Mouse (Mus musculus) hindbrain, embryonic 11.5 days (tissue): Measurements from ENCODE around the gene Itih2. TPM values are rescaled to one million over a fixed set of nuclear protein-coding genes. Genes with fewer than 3 reads are reported as not detected.

Experiments
- polyA plus RNA-seq: library from polyadenylated mRNA; unstranded; fragments of >200 nt; fragmentation: Nextera tagmentation; extraction: Ambion mirVana; gene quantifications from 2 replicates; pipeline ENCODE4 v1.2.1, GENCODE M21; 2014

Itih2 gene
- polyA plus RNA-seq, 1 experiment from 2014 or later = 0.31 TPM

Other genes with a start within 250 kb of the Itih2 start
- gene 9230102O04Rik, start 241.9 kb downstream of the Itih2 start, polyA plus RNA-seq = 1.6 and 3.3 TPM in 2 replicates
- 18.6 and 22.9 TPM in 2 replicates for gene Gata3, start 241.4 kb downstream of the Itih2 start, polyA plus RNA-seq
- 18.3 and 18.9 TPM in 2 replicates for gene Taf3, start 82.8 kb downstream of the Itih2 start, polyA plus RNA-seq
- 566 and 567 TPM in 2 replicates for gene Atp5c1, start 50.9 kb downstream of the Itih2 start, polyA plus RNA-seq
- gene Kin, start 50.8 kb downstream of the Itih2 start, polyA plus RNA-seq = 43.9 and 44.1 TPM in 2 replicates
- gene Itih5, start 22.2 kb upstream of the Itih2 start, polyA plus RNA-seq = 5.3 and 5.6 TPM in 2 replicates
- gene Sfmbt2, start 239.1 kb upstream of the Itih2 start, polyA plus RNA-seq = 1.4 and 2.6 TPM in 2 replicates